Mouse (Mus musculus) left cerebral cortex, adult 8-10 months (tissue): ENCODE results near the gene Akirin1. TPM values are rescaled to one million over a fixed set of nuclear protein-coding genes. Genes with fewer than 3 reads are reported as not detected.
A peak's percentile ranks its signal among the peaks of the same experiment; 100 is the strongest.

Experiments used
- DNase-seq, 2 experiments: peaks; one replicate each; pipeline ENCODE4 v3.0.0; 2022; ENCODE audit warnings: low spot score in 2 of 2
- total RNA-seq, 4 experiments: library from RNA; stranded (reverse); gene quantifications; 2 replicates each; pipeline ENCODE4 v1.2.4; 2022

The Akirin1 gene
- total RNA-seq, 4 experiments from 2014 or later: 50.2 to 59.8 (median 52.1) TPM

GRCm38 (mm10) chr4:123721761-123722160, 28.4 kb downstream of the Akirin1 start:
- DNase-seq: no peak

GRCm38 (mm10) chr4:123718434-123718780, 31.7 kb downstream of the Akirin1 start:
- DNase-seq: no peak

- DNase-seq: peak; percentile 90 to 93
Measured at GRCm38 (mm10) chr4:123717574-123718433, 32.3 kb downstream of the Akirin1 start, which contains the start of gene Ndufs5. TSS of gene Ndufs5 (minus strand) at chr4:123718202.

GRCm38 (mm10) chr4:123712431-123712830, 37.7 kb downstream of the Akirin1 start:
- no peak for DNase-seq

- DNase-seq: no peak
Measured at GRCm38 (mm10) chr4:123707340-123707739, 42.8 kb downstream of the Akirin1 start.

GRCm38 (mm10) chr4:123705340-123705739, 44.8 kb downstream of the Akirin1 start:
- DNase-seq: no peak

- no peak for DNase-seq
Measured at GRCm38 (mm10) chr4:123693384-123693783, 56.8 kb downstream of the Akirin1 start.

- no peak for DNase-seq
Measured at GRCm38 (mm10) chr4:123692071-123692470, 58.1 kb downstream of the Akirin1 start.

- no peak for DNase-seq
Measured at GRCm38 (mm10) chr4:123690311-123690710, 59.8 kb downstream of the Akirin1 start.

- DNase-seq: no peak
Measured at GRCm38 (mm10) chr4:123687025-123687781, 62.9 kb downstream of the Akirin1 start.

- no peak for DNase-seq
Measured at GRCm38 (mm10) chr4:123686368-123687024, 63.6 kb downstream of the Akirin1 start.

- no peak for DNase-seq
Measured at GRCm38 (mm10) chr4:123685506-123686242, 64.5 kb downstream of the Akirin1 start.

GRCm38 (mm10) chr4:123685046-123685445, 65.1 kb downstream of the Akirin1 start:
- no peak for DNase-seq

Other genes with a start within 250 kb of the Akirin1 start
- 100 to 1,000 TPM; 214 to 262 (median 235) TPM for gene Macf1, start 66.0 kb downstream of the Akirin1 start, total RNA-seq
- gene Ndufs5, start 32.1 kb downstream of the Akirin1 start, total RNA-seq: 100 to 1,000 TPM; 156 to 202 (median 174) TPM
- under 1 TPM; 0.40 to 0.94 (median 0.80) TPM for gene Rhbdl2, start 37.5 kb upstream of the Akirin1 start, total RNA-seq
- gene 4933427I04Rik, start 109.3 kb upstream of the Akirin1 start, total RNA-seq: under 1 TPM in 1 of 4 experiments, not detected in 3; 0.16 TPM
- 10 to 100 TPM in 2 of 4 experiments, 1 to 10 TPM in 2; 6.9 to 12.3 (median 9.6) TPM for gene Mycbp, start 154.5 kb upstream of the Akirin1 start, total RNA-seq
- gene Rragc, start 167.1 kb upstream of the Akirin1 start, total RNA-seq: 10 to 100 TPM; 66.4 to 69.6 (median 67.6) TPM
- not detected for gene 4930535I16Rik, start 167.7 kb upstream of the Akirin1 start, total RNA-seq